Mouse (Mus musculus): ENCODE data around the gene Lmo1. TPM values are rescaled to one million over a fixed set of nuclear protein-coding genes. Genes with fewer than 3 reads are reported as not detected.

Lmo1 gene
- polyA plus RNA-seq (2014; fragmentation: Illumina TruSeq; extraction: RNeasy Lipid Tissue Mini Kit (QIAGEN cat#74804); ENCODE audit: insufficient read depth, low read depth, low replicate concordance), result 2.7 TPM

GRCm38 (mm10) chr7:109174949-109175669, at the start of gene Lmo1:
Gene Lmo1 (minus strand): TSS chr7:109175207.

Other genes with a start within 250 kb of the Lmo1 start
- gene Nlrp10, start 245.0 kb downstream of the Lmo1 start, polyA plus RNA-seq (2014; fragmentation: Illumina TruSeq; extraction: RNeasy Lipid Tissue Mini Kit (QIAGEN cat#74804); ENCODE audit: insufficient read depth, low read depth, low replicate concordance), result 0.45 TPM
- 107 TPM for gene Eif3f, start 240.8 kb downstream of the Lmo1 start, polyA plus RNA-seq (2014; fragmentation: Illumina TruSeq; extraction: RNeasy Lipid Tissue Mini Kit (QIAGEN cat#74804); ENCODE audit: insufficient read depth, low read depth, low replicate concordance)
- 0.15 TPM for gene Tub, start 224.9 kb downstream of the Lmo1 start, polyA plus RNA-seq (2014; fragmentation: Illumina TruSeq; extraction: RNeasy Lipid Tissue Mini Kit (QIAGEN cat#74804); ENCODE audit: insufficient read depth, low read depth, low replicate concordance)
- gene Ric3, start 91.9 kb downstream of the Lmo1 start, polyA plus RNA-seq (2014; fragmentation: Illumina TruSeq; extraction: RNeasy Lipid Tissue Mini Kit (QIAGEN cat#74804); ENCODE audit: insufficient read depth, low read depth, low replicate concordance), result 1.0 TPM

Data from lung, adult 10 weeks (tissue).